Mouse (Mus musculus) hindbrain, embryonic 15.5 days (tissue): Measurements from ENCODE around the gene Aqp2. TPM values are rescaled to one million over a fixed set of nuclear protein-coding genes. Genes with fewer than 3 reads are reported as not detected.

Source experiments
- ATAC-seq: fragments of 200-750 bp; cut with Nextera tagmentation; 2 replicates; pipeline ENCODE4 v1.8.0; 2017; ENCODE audit warnings: low read depth, moderate number of reproducible peaks, moderate TSS enrichment; ENCODE audit not compliant: low FRiP score
- H3K27ac ChIP-seq: fragments of 300-500 bp; sonication (generic); replicated peaks from 2 replicates; pipeline ENCODE4 v1.5.1; 2015; ENCODE audit warnings: mild to moderate bottlenecking, inconsistent platforms
- H3K27me3 ChIP-seq: fragments of 300-500 bp; sonication (generic); 2 replicates; pipeline ENCODE4 v1.6.1; 2015; ENCODE audit warnings: control low read depth, inconsistent platforms
- H3K36me3 ChIP-seq: fragments of 300-500 bp; sonication (generic); 2 replicates; pipeline ENCODE4 v1.6.1; 2015; ENCODE audit warnings: control low read depth, inconsistent platforms
- H3K4me1 ChIP-seq: fragments of 300-500 bp; sonication (generic); replicated peaks from 2 replicates; pipeline ENCODE4 v1.6.1; 2015; ENCODE audit warnings: control low read depth, inconsistent platforms
- H3K4me2 ChIP-seq: fragments of 300-500 bp; sonication (generic); 2 replicates; pipeline ENCODE4 v1.6.1; 2015; ENCODE audit warnings: moderate library complexity, mild to moderate bottlenecking, inconsistent platforms
- H3K4me3 ChIP-seq: fragments of 300-500 bp; sonication (generic); 2 replicates; pipeline ENCODE4 v1.5.1; 2015; ENCODE audit warnings: mild to moderate bottlenecking, inconsistent platforms
- H3K9ac ChIP-seq: fragments of 300-500 bp; sonication (generic); 2 replicates; pipeline ENCODE4 v1.6.1; 2015; ENCODE audit warnings: inconsistent platforms
- H3K9me3 ChIP-seq: fragments of 300-500 bp; sonication (generic); 2 replicates; pipeline ENCODE4 v1.6.1; 2016; ENCODE audit warnings: control low read depth, inconsistent platforms
- WGBS: fragments of 180-500 bp; shearing (Covaris S2); methylation state at CpG from one replicate; pipeline ENCODE4 v1.1.7; 2015; 5-methylcytosine and 5-hydroxymethylcytosine counted together
- polyA plus RNA-seq: library from polyadenylated mRNA; unstranded; fragments of >200 nt; fragmentation: Nextera tagmentation; extraction: Ambion mirVana; gene quantifications from 2 replicates; pipeline ENCODE4 v1.2.1, GENCODE M21; 2015

Gene Aqp2
- polyA plus RNA-seq, 1 experiment from 2014 or later: not detected

DNA sequence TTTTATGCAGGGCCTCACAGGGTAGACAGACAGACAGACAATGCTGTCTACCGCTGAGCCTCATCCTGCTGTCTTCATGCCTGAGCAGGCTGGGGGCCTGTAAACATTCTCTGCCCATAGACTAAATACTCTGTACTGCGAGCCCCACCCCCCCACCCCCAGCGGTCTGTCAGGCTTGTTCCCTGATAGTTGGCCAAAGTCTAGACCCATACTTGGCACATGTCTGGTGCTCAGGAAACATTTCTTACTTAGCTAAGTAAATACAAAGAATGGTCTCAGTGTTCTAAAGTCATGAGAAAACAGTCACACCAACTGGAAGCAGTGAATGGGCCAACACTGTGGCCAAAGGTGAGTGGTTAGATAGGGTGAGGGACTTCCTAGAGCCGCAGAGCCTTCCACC is 11.5 kb upstream of the Aqp2 start:
- no peak overlapping the region for H3K4me3 ChIP-seq
- H3K9me3 ChIP-seq: no peaks in the 10 kb centered on the region
- 68% methylated on average over 4 of the region's 4 CpGs for WGBS
- no peak for ATAC-seq
- no peaks in the 10 kb centered on the region for H3K27me3 ChIP-seq
- H3K4me2 ChIP-seq: no peak overlapping the region
- no peak overlapping the region for H3K27ac ChIP-seq
- H3K36me3 ChIP-seq: no peaks in the 10 kb centered on the region
- H3K9ac ChIP-seq: no peak overlapping the region
- H3K4me1 ChIP-seq: peaks cover 5% of the 10 kb centered on the region; the same call in 1 of the 2 replicates

DNA sequence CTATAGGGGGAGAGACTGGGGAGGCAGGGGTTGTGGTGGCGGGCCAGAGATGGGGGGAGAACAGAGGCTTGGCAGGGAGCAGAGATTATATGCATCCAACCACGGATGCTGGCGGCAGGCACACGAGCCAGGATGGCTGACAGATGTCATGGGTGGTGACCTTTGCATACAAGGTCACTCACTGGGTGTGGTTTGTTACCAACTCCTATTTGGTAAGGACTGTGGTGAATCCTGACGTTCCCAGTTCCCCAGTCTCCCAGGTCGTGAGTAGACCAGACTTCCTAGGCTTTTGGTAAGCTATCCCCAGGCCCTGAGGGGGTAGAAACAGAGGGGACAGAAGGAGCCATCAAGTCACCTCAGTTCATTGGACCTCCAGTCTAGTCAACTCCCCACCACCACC is 10.2 kb upstream of the Aqp2 start:
- WGBS: 54% methylated on average over 6 of the region's 6 CpGs
- Histone ChIP-seq H3K4me1 (peaks cover 5% of the 10 kb centered on the region; the same call in 1 of the 2 replicates), H3K36me3 (no peaks in the 10 kb centered on the region), H3K4me2 (no peak overlapping the region), H3K27me3 (no peaks in the 10 kb centered on the region), H3K4me3 (no peak overlapping the region), H3K9me3 (no peaks in the 10 kb centered on the region), H3K9ac (no peak overlapping the region), H3K27ac (no peak overlapping the region)
- no peak for ATAC-seq

DNA sequence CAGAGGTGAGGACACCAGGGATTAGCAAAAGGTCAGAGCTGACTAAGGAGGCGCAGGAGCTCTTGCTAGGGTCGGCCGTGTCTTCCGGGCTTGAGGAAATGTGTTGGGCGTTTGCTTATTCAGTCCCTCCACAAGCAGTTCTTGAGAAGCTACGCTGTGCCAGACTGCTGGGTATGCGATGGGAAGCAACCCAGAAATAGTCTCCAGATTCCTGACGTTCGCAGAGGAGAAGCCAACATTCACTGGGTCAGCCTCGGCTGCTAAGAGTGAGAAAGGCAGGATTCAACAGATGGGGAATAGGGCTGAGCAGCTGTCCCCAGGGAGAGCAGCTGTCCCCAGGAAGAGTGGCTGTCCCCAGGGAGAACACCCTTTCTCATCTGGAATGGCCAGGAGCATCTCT is 9.7 kb upstream of the Aqp2 start:
- H3K4me2 ChIP-seq: no peak overlapping the region
- H3K9me3 ChIP-seq: no peaks in the 10 kb centered on the region
- no peak overlapping the region for H3K4me3 ChIP-seq
- H3K27me3 ChIP-seq: no peaks in the 10 kb centered on the region
- no peak overlapping the region for H3K27ac ChIP-seq
- peaks cover 2% of the 10 kb centered on the region; the same call in 1 of the 2 replicates for H3K4me1 ChIP-seq
- ATAC-seq: no peak
- H3K36me3 ChIP-seq: no peaks in the 10 kb centered on the region
- 84% methylated on average over 10 of the region's 10 CpGs for WGBS
- no peak overlapping the region for H3K9ac ChIP-seq

DNA sequence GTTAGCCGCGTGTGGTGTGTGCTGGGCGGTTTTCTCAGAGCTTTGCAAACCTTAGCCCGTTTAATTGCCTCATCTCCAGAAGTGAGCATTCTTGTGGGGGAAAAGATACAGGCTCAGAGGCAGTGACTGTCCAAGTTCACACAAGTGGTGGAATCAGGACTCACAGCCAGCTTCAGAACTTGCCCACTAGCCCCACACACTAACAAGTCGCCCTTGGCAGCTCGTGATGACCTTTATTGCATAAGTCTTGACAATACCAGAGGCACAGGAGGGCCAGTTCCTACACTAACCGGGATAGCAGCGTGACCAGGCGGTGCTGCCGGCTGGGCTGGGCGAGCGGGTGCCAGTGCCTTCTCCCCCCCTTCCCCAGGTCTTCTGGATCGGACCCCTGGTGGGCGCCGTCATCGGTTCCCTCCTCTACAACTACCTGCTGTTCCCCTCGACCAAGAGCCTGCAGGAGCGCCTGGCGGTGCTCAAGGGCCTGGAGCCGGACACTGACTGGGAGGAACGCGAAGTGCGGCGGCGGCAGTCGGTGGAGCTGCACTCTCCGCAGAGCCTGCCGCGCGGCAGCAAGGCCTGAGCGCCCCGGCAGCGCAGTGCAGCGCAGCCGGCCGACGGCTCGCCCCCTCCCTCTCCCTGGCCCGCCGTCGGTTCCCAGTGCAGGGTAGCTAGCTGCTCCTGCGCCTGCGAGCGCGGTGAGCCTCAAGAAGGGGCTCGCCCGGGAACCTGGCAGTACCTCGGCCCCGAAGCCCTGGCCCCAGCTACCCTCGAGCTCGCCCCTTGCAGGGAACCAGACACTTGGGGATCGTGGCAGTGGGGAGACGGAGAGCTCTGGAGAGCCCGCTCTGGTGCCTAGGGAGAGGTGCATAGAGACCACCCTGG is 4.8 kb downstream of the Aqp2 start:
- no peak overlapping the region for H3K27ac ChIP-seq
- no peaks in the 10 kb centered on the region for H3K36me3 ChIP-seq
- peak overlapping the region; percentile 54 for H3K4me2 ChIP-seq
- peak overlapping the region; percentile 10; the same call in 1 of the 2 replicates for H3K9ac ChIP-seq
- peaks cover 64% of the 10 kb centered on the region for H3K27me3 ChIP-seq
- peak overlapping the region; percentile 27 for H3K4me3 ChIP-seq
- ATAC-seq: peak; percentile 50; the same call in 1 of the 2 replicates
- 2% methylated on average over 54 of the region's 54 CpGs for WGBS
- no peaks in the 10 kb centered on the region for H3K9me3 ChIP-seq
- peaks cover 24% of the 10 kb centered on the region for H3K4me1 ChIP-seq

DNA sequence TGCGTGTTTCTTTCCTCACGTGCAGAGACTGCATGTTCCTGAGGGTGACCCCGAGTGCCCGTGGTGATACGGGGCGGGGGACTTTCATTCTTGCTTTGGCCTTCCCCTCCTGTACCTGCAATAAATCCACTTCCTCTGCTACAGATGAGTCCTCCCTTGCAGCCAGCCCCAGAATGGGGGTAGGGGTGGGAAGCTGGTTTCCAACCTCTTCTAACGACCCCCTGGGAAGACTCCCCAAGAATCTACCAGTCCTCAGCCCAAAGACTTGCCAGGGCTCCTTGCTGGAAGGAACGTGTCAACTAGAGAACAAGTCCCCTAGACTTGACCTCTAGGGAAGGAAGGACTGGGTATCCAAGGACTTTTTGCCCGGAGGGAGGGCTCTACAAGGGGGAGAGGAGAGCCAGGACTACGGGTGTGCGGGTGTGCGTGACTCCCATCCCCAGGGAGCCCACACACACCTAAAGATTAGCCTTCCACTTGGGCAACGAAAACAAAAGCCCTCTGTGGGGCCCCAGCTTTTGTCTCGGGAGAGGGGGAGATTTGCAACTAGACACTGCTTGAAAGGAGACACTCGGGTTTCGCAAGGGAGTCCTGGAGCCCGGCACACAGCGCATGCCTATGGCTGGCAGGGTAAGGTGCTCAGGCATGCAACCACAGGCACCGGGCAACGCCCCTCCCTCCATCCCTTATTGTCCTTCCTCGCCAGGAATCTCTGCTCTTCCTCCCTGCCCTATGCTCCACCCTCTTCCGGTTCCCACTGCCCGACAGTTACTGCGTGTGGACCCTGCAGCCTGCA is 5.8 kb downstream of the Aqp2 start:
- Histone ChIP-seq H3K9ac (no peak overlapping the region), H3K4me2 (peak overlapping the region; percentile 54), H3K27ac (no peak overlapping the region), H3K4me1 (peaks cover 24% of the 10 kb centered on the region), H3K36me3 (no peaks in the 10 kb centered on the region), H3K9me3 (no peaks in the 10 kb centered on the region), H3K4me3 (peak overlapping the region; percentile 27), H3K27me3 (peaks cover 73% of the 10 kb centered on the region)
- no peak for ATAC-seq
- 1% methylated on average over 24 of the region's 24 CpGs for WGBS

DNA sequence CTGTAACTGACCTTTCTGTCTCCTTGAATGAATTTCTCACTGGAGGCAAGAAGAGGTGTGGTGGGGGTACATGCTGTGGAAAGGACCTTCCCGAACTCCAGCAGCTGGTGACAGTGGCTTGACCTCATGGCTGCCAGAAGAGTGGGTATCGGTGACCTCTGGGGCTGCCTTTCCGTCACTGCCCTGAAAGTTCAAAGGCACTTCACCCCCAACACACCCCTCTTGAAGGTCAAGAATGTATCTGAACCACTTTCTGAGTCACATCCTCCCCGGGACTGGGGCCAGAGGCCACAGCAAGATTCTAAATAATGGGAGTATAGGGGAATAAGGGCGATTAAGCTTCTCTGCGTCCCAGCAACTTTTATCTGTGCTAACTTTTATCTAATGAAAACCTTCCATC is 6.9 kb downstream of the Aqp2 start:
- Histone ChIP-seq H3K4me1 (peaks cover 29% of the 10 kb centered on the region), H3K9ac (no peak overlapping the region), H3K27ac (no peak overlapping the region), H3K36me3 (no peaks in the 10 kb centered on the region), H3K9me3 (no peaks in the 10 kb centered on the region), H3K4me3 (no peak overlapping the region), H3K4me2 (no peak overlapping the region), H3K27me3 (peaks cover 80% of the 10 kb centered on the region)
- ATAC-seq: no peak
- 71% methylated on average over 6 of the region's 6 CpGs for WGBS

DNA sequence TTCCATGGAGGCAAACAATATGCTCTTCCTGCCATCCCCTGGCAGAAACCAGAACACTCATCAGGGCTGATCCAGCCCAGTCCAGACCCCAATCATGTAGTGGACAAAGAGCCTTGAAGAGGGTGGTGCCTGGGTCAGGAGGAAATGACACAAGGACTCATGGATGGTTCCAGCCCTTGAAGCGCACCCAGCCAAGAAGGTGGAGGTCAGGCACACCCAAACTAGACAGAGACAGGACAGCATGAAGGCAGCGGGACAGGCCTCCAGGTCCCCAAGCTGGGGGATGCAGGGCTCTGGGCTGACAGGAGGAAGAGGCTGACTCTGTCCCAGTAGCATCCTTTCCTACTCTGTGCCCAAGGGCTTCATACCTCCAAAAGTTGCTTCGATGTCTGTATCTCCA is 7.7 kb downstream of the Aqp2 start:
- WGBS: 93% methylated on average over 3 of the region's 3 CpGs
- ATAC-seq: no peak
- Histone ChIP-seq H3K4me1 (peaks cover 35% of the 10 kb centered on the region), H3K36me3 (no peaks in the 10 kb centered on the region), H3K27me3 (peaks cover 85% of the 10 kb centered on the region), H3K4me2 (no peak overlapping the region), H3K9me3 (no peaks in the 10 kb centered on the region), H3K4me3 (no peak overlapping the region), H3K27ac (no peak overlapping the region), H3K9ac (no peak overlapping the region)

DNA sequence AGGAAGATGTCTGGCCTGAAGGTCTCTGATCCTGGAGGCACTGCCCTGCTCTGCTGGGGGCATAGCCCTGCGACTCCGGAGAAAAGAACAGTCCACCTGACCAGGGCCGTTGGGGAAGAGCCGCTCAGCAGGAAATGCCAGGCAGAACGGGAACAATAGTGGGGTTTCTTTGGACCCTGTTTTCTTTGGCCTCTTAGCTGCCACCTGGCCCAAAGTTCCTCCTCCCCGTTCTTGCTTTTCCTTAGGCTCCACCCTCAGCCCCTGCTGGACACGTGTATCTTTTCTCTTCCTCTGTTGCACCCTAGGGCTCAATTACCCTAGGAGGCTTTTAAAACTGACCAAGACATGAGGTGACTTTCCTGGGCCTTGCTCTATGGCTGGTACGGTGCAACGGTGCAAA is 10.4 kb downstream of the Aqp2 start:
- Histone ChIP-seq H3K9ac (no peak overlapping the region), H3K9me3 (no peaks in the 10 kb centered on the region), H3K4me1 (peaks cover 22% of the 10 kb centered on the region), H3K36me3 (no peaks in the 10 kb centered on the region), H3K27me3 (peaks cover 81% of the 10 kb centered on the region), H3K27ac (no peak overlapping the region), H3K4me3 (no peak overlapping the region), H3K4me2 (no peak overlapping the region)
- 3% methylated on average over 9 of the region's 9 CpGs for WGBS
- ATAC-seq: no peak

DNA sequence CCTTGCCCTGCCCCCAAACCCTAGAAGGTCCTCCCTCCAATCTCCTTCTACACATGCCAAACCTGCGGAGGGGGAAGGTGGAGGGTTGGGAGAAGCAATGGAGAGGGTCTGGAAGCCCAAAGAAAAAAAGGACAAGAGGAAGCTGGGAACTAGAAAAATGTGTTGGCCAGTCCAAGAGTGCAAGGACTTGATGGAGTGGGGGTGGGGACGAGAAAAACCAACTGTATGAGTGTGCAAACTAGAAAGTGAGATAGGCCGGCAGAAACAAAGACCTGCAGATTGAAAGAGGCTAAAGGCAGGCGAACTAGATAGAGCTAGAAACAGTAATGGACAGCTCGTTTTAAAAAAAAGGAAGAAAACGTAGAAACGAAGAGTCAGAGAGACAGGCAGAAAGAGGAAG is 10.8 kb downstream of the Aqp2 start:
- H3K27me3 ChIP-seq: peaks cover 80% of the 10 kb centered on the region
- no peak overlapping the region for H3K4me2 ChIP-seq
- H3K4me3 ChIP-seq: no peak overlapping the region
- no peaks in the 10 kb centered on the region for H3K9me3 ChIP-seq
- WGBS: 23% methylated on average over 7 of the region's 7 CpGs
- no peak overlapping the region for H3K27ac ChIP-seq
- no peak for ATAC-seq
- H3K36me3 ChIP-seq: no peaks in the 10 kb centered on the region
- H3K9ac ChIP-seq: no peak overlapping the region
- peaks cover 17% of the 10 kb centered on the region for H3K4me1 ChIP-seq

DNA sequence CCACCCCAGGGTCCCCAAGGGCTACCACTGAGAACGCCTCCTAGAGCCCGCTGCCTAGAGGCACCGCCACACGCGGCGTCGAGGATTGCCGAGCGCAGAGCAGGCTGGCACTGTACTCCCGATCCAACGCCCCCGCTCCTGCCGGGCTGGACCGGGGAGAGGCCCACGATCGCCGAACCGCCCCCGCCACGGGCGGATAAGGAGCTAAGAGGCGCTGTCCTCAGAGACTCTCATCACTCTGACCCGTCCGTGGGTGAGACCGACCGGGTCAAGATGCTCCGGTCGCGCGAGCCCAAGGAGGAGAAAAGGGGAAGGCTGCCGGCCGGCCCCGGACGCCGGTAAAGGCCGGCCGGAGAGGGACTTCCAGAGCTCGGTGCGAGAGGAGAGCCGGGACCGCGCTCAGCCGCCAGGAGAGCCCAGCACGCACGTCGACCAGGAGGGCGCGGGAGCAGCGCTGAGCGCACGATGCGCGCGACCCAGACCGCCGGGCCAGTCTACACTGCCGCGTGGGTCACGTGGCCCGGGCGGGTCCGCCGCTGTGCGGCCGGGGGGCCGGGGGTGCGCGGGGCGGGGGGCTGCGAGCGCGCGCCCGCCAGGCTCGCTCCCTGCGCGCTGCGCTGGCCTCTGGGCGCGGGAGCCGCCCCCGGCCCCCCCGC is 11.7 kb downstream of the Aqp2 start, which contains the start of gene Aqp5:
Gene Aqp5 (plus strand): TSS at position 354 of the 656 bp plus-strand sequence.
- peak; percentile 46; the same call in 1 of the 2 replicates for ATAC-seq
- peaks cover 79% of the 10 kb centered on the region for H3K27me3 ChIP-seq
- WGBS: under 1% methylated on average over 52 of the region's 83 CpGs
- H3K9me3 ChIP-seq: no peaks in the 10 kb centered on the region
- peak within 1 kb of the TSS; percentile 39 for H3K4me3 ChIP-seq
- H3K9ac ChIP-seq: no peak within 1 kb of the TSS
- H3K4me2 ChIP-seq: peak within 1 kb of the TSS; percentile 55
- H3K4me1 ChIP-seq: peaks cover 11% of the 10 kb centered on the region; the same call in 1 of the 2 replicates
- no peak within 1 kb of the TSS for H3K27ac ChIP-seq
- no peaks in the 10 kb centered on the region for H3K36me3 ChIP-seq

DNA sequence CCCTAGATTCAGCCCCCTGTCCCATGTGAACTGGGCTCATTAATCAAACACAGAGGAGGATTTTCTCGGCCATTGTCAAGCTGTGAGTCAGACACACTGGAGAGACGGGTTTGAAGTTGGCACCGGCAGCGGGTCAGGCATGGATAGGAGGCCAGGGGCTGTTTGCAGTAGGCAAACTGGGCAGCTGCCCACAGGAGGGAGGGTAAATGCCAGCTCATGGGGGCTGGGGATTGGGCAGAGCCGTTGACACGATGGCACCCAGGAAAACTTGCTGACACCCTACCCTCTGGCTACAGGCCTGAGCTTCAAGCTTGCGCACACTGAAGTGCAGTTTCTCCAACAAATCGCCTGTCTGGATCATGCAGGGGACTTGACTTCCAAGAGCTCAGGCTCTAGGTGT is 13.3 kb downstream of the Aqp2 start:
- 52% methylated on average over 8 of the region's 8 CpGs for WGBS
- H3K4me2 ChIP-seq: no peak overlapping the region
- H3K4me3 ChIP-seq: no peak overlapping the region
- H3K36me3 ChIP-seq: no peaks in the 10 kb centered on the region
- no peaks in the 10 kb centered on the region for H3K9me3 ChIP-seq
- H3K4me1 ChIP-seq: peaks cover 15% of the 10 kb centered on the region
- no peak overlapping the region for H3K9ac ChIP-seq
- no peak overlapping the region for H3K27ac ChIP-seq
- no peak for ATAC-seq
- peaks cover 64% of the 10 kb centered on the region for H3K27me3 ChIP-seq

DNA sequence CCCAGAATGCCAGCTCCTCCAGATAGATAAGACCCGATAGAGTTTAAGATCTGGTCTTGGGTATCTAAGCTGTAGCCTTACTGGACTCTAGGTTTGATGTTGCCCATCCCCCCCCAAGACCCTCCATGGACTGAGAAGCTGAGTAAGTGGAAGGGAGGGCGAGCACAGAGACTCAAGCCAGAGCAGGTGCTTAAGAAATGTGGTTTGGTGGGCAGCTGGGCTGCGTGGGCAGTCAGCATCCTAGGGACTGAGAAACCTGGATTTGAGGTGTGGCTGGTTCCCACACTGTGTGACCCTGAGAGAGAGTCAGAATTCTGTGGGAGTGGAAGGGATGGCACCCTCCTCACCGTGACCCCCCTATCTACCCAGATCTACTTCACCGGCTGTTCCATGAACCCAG is 14.0 kb downstream of the Aqp2 start:
- peaks cover 15% of the 10 kb centered on the region for H3K4me1 ChIP-seq
- H3K27me3 ChIP-seq: peaks cover 60% of the 10 kb centered on the region
- H3K36me3 ChIP-seq: no peaks in the 10 kb centered on the region
- H3K4me2 ChIP-seq: no peak overlapping the region
- no peak overlapping the region for H3K27ac ChIP-seq
- no peak for ATAC-seq
- 85% methylated on average over 5 of the region's 5 CpGs for WGBS
- no peak overlapping the region for H3K4me3 ChIP-seq
- H3K9ac ChIP-seq: no peak overlapping the region
- H3K9me3 ChIP-seq: no peaks in the 10 kb centered on the region
